Mouse (Mus musculus) frontal cortex, postnatal 10 days (tissue): ENCODE data around the gene Rps6ka5.

ENCODE experiments used
- DNase-seq, 2 experiments: peaks; one replicate each; pipeline ENCODE4 v3.0.0; 2022; ENCODE audit warnings: low spot score in 2 of 2, mixed read lengths in 1 of 2

Gene Rps6ka5

DNA sequence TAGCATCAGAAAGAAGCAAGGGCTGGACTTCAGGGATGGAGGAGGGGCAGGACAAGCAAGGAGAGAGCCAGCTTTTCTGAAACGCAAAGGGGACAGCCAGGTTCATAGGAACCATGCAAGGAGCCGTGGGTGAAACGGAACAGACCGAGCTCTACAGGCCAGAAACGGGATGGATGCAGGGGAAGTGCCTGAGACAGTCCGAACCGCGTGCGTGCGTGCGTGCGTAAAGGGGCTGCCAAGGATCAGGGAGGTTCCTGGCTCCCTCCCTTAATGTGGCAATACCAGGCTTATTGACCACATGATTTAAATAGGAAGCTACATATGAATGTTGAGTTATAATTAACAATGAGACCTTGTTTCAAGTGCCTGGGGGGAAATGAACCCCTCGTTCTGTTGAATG, 227.3 kb downstream of the Rps6ka5 start:
- no peak for DNase-seq
